Mouse (Mus musculus) adrenal gland (tissue): ENCODE measurements at regions not wholly inside any gene's neighbourhood (a gene's known extent, or its start where the extent isn't known, plus 50 kb on each side); places are given as distances from the start of the nearest gene placed in this dataset.

Experiments
- intact Hi-C: fragments of 180-260 bp; cut with DNase I; formaldehyde crosslinking; loops from one replicate; pipeline ENCODE4 v1.15.1; 2025

DNA sequence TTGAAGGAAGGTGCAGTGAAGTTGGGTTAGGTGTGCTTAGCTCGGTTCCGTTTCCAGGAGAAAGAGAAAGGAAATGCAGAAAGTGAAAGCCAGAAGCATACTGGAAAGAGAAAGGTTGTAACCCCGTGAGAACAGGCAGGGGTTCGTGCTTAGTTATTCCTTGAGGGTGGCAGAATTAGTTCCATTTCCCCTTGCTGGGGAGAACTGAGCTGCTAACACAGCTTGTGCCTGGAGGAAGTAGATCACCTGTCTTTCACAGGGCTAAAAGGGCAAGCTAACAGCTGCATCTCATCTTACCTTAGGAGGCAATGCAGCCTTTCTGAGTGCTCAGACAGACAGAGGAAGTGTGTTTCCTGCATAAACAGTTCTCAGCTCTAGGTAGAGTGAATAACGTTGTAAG, 184.3 kb upstream of the Nampt start:
- intact Hi-C loops: no loop called here

DNA sequence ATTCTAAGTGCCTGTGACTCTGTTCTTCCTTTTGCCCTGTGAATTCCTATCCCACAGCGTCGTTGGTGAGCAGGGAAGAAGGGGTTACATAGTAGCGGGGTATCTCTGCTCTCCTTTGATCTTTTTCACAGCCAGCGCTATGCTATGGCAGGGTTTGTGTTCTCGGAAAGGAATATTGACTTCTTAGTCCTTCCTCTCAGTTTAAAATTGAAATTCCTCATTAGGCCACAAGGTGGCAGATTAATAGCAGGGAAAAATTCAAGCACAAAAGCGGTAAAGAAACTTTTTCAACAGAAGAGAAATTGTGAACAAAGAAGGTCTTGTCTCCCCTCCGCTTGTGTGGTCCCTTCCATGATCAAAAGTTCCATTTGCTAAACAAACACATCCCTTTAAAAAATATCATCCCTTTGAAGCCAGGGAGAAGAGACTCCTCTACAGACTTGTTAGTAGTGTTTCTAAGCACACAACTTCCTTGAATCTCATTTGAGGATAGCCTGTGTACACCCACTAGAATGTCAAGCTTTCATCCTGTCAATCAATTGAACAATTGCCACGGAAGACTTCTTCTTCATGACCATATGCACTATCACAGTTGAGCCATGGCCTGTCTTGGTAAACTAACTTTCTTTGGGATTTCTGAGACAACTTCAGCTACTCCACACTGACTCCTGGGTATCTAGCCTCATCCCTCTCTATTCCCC, 181.8 kb upstream of the Nampt start:
- intact Hi-C loops: loop anchor here (1.0 kb wide), 1 partner anchor 260 kb away; no protein-coding TSS in a partner anchor

DNA sequence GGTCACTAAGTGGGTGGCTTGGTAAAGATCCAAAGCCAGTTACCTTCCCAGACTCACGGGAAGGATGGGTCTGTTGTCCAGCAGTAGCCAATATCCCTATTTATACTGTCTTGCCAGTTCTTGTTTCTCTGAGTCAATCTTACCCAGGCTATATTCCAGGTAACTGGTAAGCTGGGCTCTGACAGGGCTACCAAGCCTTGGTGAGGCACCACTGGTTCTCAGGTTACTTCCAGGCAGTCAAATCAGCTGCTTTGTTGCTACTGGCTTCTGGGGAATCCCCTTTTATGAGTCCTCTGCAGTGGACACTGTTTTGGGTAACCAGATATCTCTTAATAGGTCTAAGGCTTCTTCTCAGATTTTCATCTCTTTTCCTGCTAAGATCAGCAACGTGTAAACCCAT, 178.8 kb upstream of the Nampt start:
- intact Hi-C loops: loop anchor here (2.0 kb wide), 1 partner anchor 186 kb away; no protein-coding TSS in a partner anchor

DNA sequence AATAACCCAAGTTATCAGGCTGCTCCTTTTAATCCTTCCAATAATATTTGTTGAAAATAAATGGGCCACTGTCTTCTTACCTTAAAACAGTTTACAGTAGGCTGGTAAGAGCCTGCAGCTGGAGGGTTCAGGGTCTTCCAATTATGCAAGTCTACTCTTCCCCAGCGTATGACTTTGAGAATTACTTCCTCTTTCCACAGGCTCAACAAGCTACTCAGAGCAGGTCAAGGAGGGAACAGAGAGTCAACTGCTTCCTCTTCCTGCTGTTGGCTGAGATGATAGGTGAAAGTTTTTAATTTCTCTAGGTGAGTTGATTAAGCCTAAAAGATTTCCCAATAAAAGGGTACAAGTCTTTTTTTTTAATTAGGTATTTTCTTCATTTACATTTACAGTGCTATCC, 176.9 kb upstream of the Nampt start:
- intact Hi-C loops: no loop called here

DNA sequence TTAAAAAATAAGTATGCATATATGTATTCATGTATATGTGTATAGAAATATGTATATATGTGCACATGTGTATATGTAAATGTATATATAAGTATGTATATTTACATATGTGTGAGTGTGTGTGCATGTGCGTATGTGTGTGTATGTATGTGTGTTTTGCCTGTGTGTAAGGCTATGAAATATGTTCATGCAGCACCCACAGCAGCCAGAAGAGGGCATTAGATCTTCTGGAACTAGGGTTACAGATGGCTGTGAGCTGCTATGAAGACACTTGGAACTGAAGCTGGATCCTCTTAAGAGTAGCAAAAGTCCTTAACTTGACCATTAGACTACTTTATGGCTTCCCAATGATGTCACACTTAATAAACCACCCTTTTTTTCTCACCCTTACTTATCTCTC, 166.2 kb upstream of the Nampt start:
- intact Hi-C loops: no loop called here

DNA sequence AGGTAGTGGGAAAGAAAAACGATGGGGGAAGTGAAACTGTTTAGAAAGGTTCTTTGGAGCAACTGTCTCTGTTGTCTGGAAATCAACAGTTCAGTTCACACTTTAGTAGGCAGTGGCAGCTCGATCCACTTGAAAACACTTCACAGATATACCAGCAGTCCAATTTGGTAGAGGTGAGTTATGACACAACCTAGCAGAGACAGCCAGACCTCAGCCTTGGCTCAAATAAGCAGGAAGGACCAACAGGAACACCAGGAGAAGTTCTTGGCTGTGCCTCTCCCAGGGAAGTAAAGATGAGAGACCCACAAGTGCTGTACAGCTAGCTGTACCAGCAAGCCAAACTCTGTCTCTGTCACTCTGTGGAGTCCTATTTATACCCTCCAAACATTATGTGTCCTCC, 163.2 kb upstream of the Nampt start:
- intact Hi-C loops: no loop called here

DNA sequence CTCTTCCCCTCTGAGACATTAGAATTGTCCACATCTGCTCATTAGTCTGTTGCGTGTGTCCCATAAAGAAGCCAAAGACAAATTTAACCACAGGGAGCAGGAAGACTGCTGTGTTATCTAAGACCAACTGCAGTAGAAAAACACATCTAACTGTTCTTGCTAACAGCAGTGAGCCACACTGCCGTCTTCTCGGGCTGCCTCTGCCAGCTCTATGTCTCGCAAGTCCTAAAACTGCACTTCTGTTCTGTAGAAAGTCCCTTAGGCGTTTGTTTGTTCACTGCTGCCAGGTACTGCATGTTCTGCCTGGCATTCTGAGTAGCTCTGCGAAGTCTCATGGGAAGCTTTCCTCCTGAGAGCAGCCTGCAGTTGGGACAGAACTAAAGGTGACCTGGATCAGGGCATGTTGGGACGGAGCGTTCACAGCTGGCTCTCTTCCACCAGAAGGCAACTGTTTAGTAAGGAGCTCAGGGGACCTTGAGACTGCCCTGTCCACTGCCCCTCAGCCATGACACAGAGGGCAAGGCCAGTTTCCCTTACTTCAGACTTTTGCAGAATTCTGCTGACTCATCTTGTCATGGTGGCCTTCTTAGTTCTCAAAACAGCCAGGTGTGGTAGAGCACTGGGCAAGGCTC, 157.4 kb upstream of the Nampt start:
- intact Hi-C loops: no loop called here

GRCm38 (mm10) chr12:32666040-32666439, 153.3 kb upstream of the Nampt start:
- intact Hi-C loops: no loop called here

- intact Hi-C loops: no loop called here
Measured at GRCm38 (mm10) chr12:32677908-32678307, 141.4 kb upstream of the Nampt start.

DNA sequence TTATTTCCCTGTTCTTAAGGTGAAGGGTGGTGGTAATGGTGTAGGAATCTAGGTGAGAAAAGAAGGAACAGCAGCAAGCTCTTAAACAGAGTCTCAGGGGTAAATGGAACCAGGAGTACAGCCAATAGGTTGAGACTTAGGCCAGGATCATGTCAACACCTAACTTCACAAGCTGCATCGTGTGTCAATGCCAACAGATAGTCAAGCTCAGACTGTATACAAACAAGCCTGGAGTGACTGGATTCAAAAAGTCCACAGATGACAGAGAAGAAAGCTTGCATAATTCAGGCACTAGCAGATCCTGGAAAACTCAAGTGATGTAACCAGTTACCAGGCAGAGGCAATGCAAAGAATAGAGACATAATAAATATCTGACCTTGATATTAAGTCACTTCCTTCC, 140.6 kb upstream of the Nampt start:
- intact Hi-C loops: no loop called here

DNA sequence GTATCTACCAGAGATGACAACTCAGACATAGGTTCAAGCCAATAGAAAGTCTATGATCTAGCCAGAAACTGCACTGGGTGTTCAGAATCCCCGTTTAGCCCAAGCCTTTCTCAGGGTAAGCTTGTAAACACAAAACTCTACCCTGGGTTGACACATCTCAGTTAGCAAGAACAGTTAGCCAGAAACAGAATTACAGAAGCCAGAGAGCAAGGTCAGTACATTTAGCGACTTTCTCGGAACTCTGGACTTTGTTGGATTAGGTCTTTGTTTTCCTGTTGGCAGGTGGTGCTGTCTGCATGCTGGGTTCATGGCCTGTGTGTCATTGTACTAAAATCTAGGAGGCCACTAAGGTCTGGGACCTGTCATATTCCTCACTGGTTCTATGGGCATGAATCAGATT, 137.4 kb upstream of the Nampt start:
- intact Hi-C loops: no loop called here

GRCm38 (mm10) chr12:32683375-32683774, 136.0 kb upstream of the Nampt start:
- intact Hi-C loops: no loop called here

GRCm38 (mm10) chr12:32685788-32686385, 133.5 kb upstream of the Nampt start:
- intact Hi-C loops: no loop called here

DNA sequence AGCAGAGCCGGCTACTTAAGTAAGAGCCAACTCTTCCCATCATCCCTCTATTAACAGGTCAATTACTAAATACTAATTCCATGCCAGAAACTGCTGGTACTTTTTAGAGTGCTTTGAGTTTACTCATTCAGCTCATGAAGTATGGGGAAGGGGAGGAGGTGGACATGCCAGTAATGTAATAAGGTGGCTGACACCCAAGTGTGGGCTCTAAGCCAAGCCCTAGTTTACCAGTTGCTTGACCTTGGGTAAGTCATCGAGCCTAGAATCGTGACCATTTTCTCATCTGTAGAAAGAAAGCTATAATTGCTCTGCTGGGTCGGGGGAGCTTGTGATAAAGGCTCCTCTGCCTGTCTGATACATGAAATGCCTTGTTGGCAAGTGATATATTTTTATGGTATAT, 130.0 kb upstream of the Nampt start:
- intact Hi-C loops: no loop called here

- intact Hi-C loops: no loop called here
Measured at GRCm38 (mm10) chr12:32690096-32690495, 129.2 kb upstream of the Nampt start.

GRCm38 (mm10) chr12:32692081-32692819, 127.1 kb upstream of the Nampt start:
- intact Hi-C loops: no loop called here

DNA sequence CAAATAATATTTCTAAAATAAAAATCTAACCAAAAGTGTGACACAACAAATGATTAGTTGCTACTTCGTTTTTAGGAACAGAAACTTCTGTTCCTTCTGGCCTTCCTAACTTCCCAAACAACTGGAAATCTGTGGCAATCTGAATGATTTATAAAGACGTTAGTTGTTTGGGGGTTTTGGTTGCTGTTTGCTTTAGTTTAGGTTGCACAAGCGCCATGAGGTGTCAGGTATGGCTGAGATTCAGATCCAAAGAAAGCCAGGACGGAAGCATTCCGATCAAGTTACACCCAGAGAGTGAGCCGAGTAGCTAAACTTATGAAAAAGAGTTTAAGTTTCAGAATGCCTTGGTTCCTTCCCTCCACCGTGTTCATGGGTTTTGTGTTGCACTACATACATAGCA, 126.4 kb upstream of the Nampt start:
- intact Hi-C loops: no loop called here

DNA sequence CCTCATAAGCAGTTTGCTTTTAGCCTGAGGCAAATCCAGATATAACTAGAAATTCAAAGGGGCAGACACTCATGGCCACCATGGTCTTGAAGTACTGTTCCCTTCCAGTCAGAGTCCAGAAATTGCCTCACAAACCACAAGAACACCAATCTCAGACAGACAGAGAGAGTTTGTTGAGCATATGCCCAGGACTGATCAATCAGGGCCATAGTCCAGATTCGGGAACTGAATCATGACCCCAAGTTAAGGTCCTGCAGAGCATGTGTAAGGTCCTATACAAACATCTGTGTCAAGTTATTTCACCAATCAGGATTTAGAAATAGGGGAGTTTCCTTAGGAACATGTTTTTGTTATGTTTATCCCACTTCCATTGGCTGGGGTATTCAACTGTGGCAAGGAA, 125.7 kb upstream of the Nampt start:
- intact Hi-C loops: no loop called here

- intact Hi-C loops: no loop called here
Measured at GRCm38 (mm10) chr12:32696832-32697231, 122.5 kb upstream of the Nampt start.

GRCm38 (mm10) chr12:32709188-32709587, 110.2 kb upstream of the Nampt start:
- intact Hi-C loops: no loop called here

GRCm38 (mm10) chr12:32717129-32717921, 102.0 kb upstream of the Nampt start:
- intact Hi-C loops: no loop called here
